Mouse (Mus musculus) hindbrain, embryonic 10.5 days (tissue): ENCODE results near the gene Prkcq. TPM values are rescaled to one million over a fixed set of nuclear protein-coding genes. Genes with fewer than 3 reads are reported as not detected.

Experiments
- DNase-seq: peaks from one replicate; pipeline ENCODE4 v3.0.0-alpha.2; 2017; ENCODE audit warnings: low spot score
- H3K27ac ChIP-seq: fragments of 300-500 bp; sonication (generic); 2 replicates; pipeline ENCODE4 v1.5.1; 2016; ENCODE audit warnings: mild to moderate bottlenecking, moderate library complexity
- H3K27me3 ChIP-seq: fragments of 300-500 bp; sonication (generic); 2 replicates; pipeline ENCODE4 v1.6.1; 2016; ENCODE audit warnings: mild to moderate bottlenecking; ENCODE audit not compliant: poor library complexity, insufficient read depth, severe bottlenecking
- H3K36me3 ChIP-seq: fragments of 300-500 bp; sonication (generic); 2 replicates; pipeline ENCODE4 v1.6.1; 2016; ENCODE audit warnings: mild to moderate bottlenecking, moderate library complexity
- H3K4me1 ChIP-seq: fragments of 300-500 bp; sonication (generic); replicated peaks from 2 replicates; pipeline ENCODE4 v1.6.1; 2016; ENCODE audit warnings: mild to moderate bottlenecking
- H3K4me3 ChIP-seq: fragments of 300-500 bp; sonication (generic); 2 replicates; pipeline ENCODE4 v1.5.1; 2016; ENCODE audit warnings: mild to moderate bottlenecking, moderate library complexity
- H3K9me3 ChIP-seq: fragments of 300-500 bp; sonication (generic); 2 replicates; pipeline ENCODE4 v1.6.1; 2016; ENCODE audit warnings: mild to moderate bottlenecking, moderate library complexity
- WGBS: fragments of 180-500 bp; shearing (Covaris S2); methylation state at CpG from one replicate; pipeline ENCODE4 v1.1.7; 2016; 5-methylcytosine and 5-hydroxymethylcytosine counted together
- polyA plus RNA-seq: library from polyadenylated mRNA; unstranded; fragments of >200 nt; fragmentation: Nextera tagmentation; extraction: Ambion mirVana; gene quantifications from 2 replicates; pipeline ENCODE4 v1.2.1, GENCODE M21; 2016

Prkcq gene
- polyA plus RNA-seq, 1 experiment from 2014 or later: 1.9 TPM

GRCm38 (mm10) chr2:11192281-11193098 is 20.6 kb downstream of the Prkcq start:
- Histone ChIP-seq H3K27me3 (no peaks in the 10 kb centered on the region), H3K9me3 (no peaks in the 10 kb centered on the region), H3K27ac (no peak overlapping the region), H3K4me3 (no peak overlapping the region), H3K4me1 (no peaks in the 10 kb centered on the region), H3K36me3 (no peaks in the 10 kb centered on the region)
- DNase-seq: no peak
- 74% methylated on average over 12 of the region's 12 CpGs for WGBS

GRCm38 (mm10) chr2:11193099-11193618 is 21.3 kb downstream of the Prkcq start:
- H3K36me3 ChIP-seq: no peaks in the 10 kb centered on the region
- no peaks in the 10 kb centered on the region for H3K9me3 ChIP-seq
- H3K27me3 ChIP-seq: no peaks in the 10 kb centered on the region
- no peak for DNase-seq
- no peak overlapping the region for H3K27ac ChIP-seq
- WGBS: 94% methylated on average over 6 of the region's 6 CpGs
- no peaks in the 10 kb centered on the region for H3K4me1 ChIP-seq
- no peak overlapping the region for H3K4me3 ChIP-seq

- Histone ChIP-seq H3K36me3 (no peaks in the 10 kb centered on the region), H3K27me3 (no peaks in the 10 kb centered on the region), H3K9me3 (no peaks in the 10 kb centered on the region), H3K4me3 (no peak overlapping the region), H3K27ac (no peak overlapping the region), H3K4me1 (no peaks in the 10 kb centered on the region)
- 81% methylated on average over 5 of the region's 5 CpGs for WGBS
- DNase-seq: no peak
These were observed 22.9 kb downstream of the Prkcq start for GRCm38 (mm10) chr2:11194732-11195340.

GRCm38 (mm10) chr2:11196071-11196470 is 24.2 kb downstream of the Prkcq start:
- no peaks in the 10 kb centered on the region for H3K9me3 ChIP-seq
- H3K4me1 ChIP-seq: no peaks in the 10 kb centered on the region
- H3K27me3 ChIP-seq: no peaks in the 10 kb centered on the region
- no peak overlapping the region for H3K4me3 ChIP-seq
- no peak overlapping the region for H3K27ac ChIP-seq
- no peaks in the 10 kb centered on the region for H3K36me3 ChIP-seq
- 82% methylated on average over 2 of the region's 2 CpGs for WGBS
- DNase-seq: no peak

GRCm38 (mm10) chr2:11196952-11197559 is 25.1 kb downstream of the Prkcq start:
- no peak for DNase-seq
- Histone ChIP-seq H3K27me3 (no peaks in the 10 kb centered on the region), H3K4me1 (no peaks in the 10 kb centered on the region), H3K36me3 (no peaks in the 10 kb centered on the region), H3K4me3 (no peak overlapping the region), H3K27ac (no peak overlapping the region), H3K9me3 (no peaks in the 10 kb centered on the region)
- 89% methylated on average over 5 of the region's 5 CpGs for WGBS

GRCm38 (mm10) chr2:11199624-11200023 is 27.7 kb downstream of the Prkcq start:
- Histone ChIP-seq H3K36me3 (no peaks in the 10 kb centered on the region), H3K4me1 (no peaks in the 10 kb centered on the region), H3K27me3 (no peaks in the 10 kb centered on the region), H3K27ac (no peak overlapping the region), H3K4me3 (no peak overlapping the region), H3K9me3 (no peaks in the 10 kb centered on the region)
- DNase-seq: no peak
- WGBS: 80% methylated on average over 5 of the region's 5 CpGs

- no peaks in the 10 kb centered on the region for H3K36me3 ChIP-seq
- WGBS: 88% methylated on average over 11 of the region's 11 CpGs
- no peak overlapping the region for H3K4me3 ChIP-seq
- no peak overlapping the region for H3K27ac ChIP-seq
- H3K9me3 ChIP-seq: no peaks in the 10 kb centered on the region
- no peak for DNase-seq
- H3K27me3 ChIP-seq: no peaks in the 10 kb centered on the region
- H3K4me1 ChIP-seq: no peaks in the 10 kb centered on the region
These were observed 30.9 kb downstream of the Prkcq start for GRCm38 (mm10) chr2:11202841-11203240.

- no peaks in the 10 kb centered on the region for H3K27me3 ChIP-seq
- 79% methylated on average over 5 of the region's 5 CpGs for WGBS
These were observed 31.4 kb downstream of the Prkcq start for GRCm38 (mm10) chr2:11203261-11203660.

GRCm38 (mm10) chr2:11204232-11204631 is 32.3 kb downstream of the Prkcq start:
- Histone ChIP-seq H3K36me3 (no peaks in the 10 kb centered on the region), H3K4me3 (no peak overlapping the region), H3K9me3 (no peaks in the 10 kb centered on the region), H3K27me3 (no peaks in the 10 kb centered on the region), H3K4me1 (no peaks in the 10 kb centered on the region), H3K27ac (no peak overlapping the region)
- DNase-seq: no peak
- WGBS: 72% methylated on average over 5 of the region's 5 CpGs

More at GRCm38 (mm10) chr2:11203261-11203660, 31.4 kb downstream of the Prkcq start:
- no peak overlapping the region for H3K27ac ChIP-seq
- H3K9me3 ChIP-seq: no peaks in the 10 kb centered on the region
- no peaks in the 10 kb centered on the region for H3K36me3 ChIP-seq
- no peak for DNase-seq
- no peak overlapping the region for H3K4me3 ChIP-seq
- H3K4me1 ChIP-seq: no peaks in the 10 kb centered on the region

- no peak for DNase-seq
- Histone ChIP-seq H3K4me1 (0 out of 2 replicates have a peak, but pooled peaks cover under 1% of the 10 kb centered on the region), H3K27me3 (no peaks in the 10 kb centered on the region), H3K9me3 (no peaks in the 10 kb centered on the region), H3K27ac (no peak overlapping the region), H3K36me3 (no peaks in the 10 kb centered on the region), H3K4me3 (no peak overlapping the region)
- 91% methylated on average over 9 of the region's 9 CpGs for WGBS
These were observed 33.1 kb downstream of the Prkcq start for GRCm38 (mm10) chr2:11204961-11205360.

GRCm38 (mm10) chr2:11205720-11206119 is 33.8 kb downstream of the Prkcq start:
- Histone ChIP-seq H3K36me3 (no peaks in the 10 kb centered on the region), H3K4me3 (no peak overlapping the region), H3K9me3 (no peaks in the 10 kb centered on the region), H3K27ac (no peak overlapping the region), H3K4me1 (0 out of 2 replicates have a peak, but pooled peaks cover 4% of the 10 kb centered on the region), H3K27me3 (no peaks in the 10 kb centered on the region)
- DNase-seq: no peak
- WGBS: 94% methylated on average over 6 of the region's 6 CpGs

GRCm38 (mm10) chr2:11208263-11208662 is 36.4 kb downstream of the Prkcq start:
- Histone ChIP-seq H3K27me3 (no peaks in the 10 kb centered on the region), H3K4me1 (0 out of 2 replicates have a peak, but pooled peaks cover 7% of the 10 kb centered on the region), H3K27ac (no peak overlapping the region), H3K9me3 (no peaks in the 10 kb centered on the region), H3K36me3 (no peaks in the 10 kb centered on the region), H3K4me3 (no peak overlapping the region)
- no peak for DNase-seq
- 86% methylated on average over 9 of the region's 9 CpGs for WGBS

GRCm38 (mm10) chr2:11209335-11209734 is 37.4 kb downstream of the Prkcq start:
- WGBS: 82% methylated on average over 6 of the region's 6 CpGs
- H3K36me3 ChIP-seq: no peaks in the 10 kb centered on the region
- H3K9me3 ChIP-seq: no peaks in the 10 kb centered on the region
- no peak overlapping the region for H3K27ac ChIP-seq
- H3K27me3 ChIP-seq: no peaks in the 10 kb centered on the region
- DNase-seq: no peak
- no peak overlapping the region for H3K4me3 ChIP-seq
- H3K4me1 ChIP-seq: 0 out of 2 replicates have a peak, but pooled peaks cover 7% of the 10 kb centered on the region
